Mouse (Mus musculus) forebrain, embryonic 12.5 days (tissue): ENCODE data around the gene C3. TPM values are rescaled to one million over a fixed set of nuclear protein-coding genes. Genes with fewer than 3 reads are reported as not detected.

ENCODE experiments used
- ATAC-seq: fragments of 200-750 bp; cut with Nextera tagmentation; 2 replicates; pipeline ENCODE4 v1.8.0; 2017; ENCODE audit warnings: moderate TSS enrichment; ENCODE audit not compliant: low FRiP score
- H3K27ac ChIP-seq: fragments of 300-500 bp; sonication (generic); 2 replicates; pipeline ENCODE4 v1.5.1; 2016; ENCODE audit warnings: mild to moderate bottlenecking
- H3K27me3 ChIP-seq: fragments of 300-500 bp; sonication (generic); 2 replicates; pipeline ENCODE4 v1.6.1; 2016; ENCODE audit warnings: mild to moderate bottlenecking
- H3K36me3 ChIP-seq: fragments of 300-500 bp; sonication (generic); replicated peaks from 2 replicates; pipeline ENCODE4 v1.6.1; 2016; ENCODE audit warnings: mild to moderate bottlenecking
- H3K4me1 ChIP-seq: fragments of 300-500 bp; sonication (generic); 2 replicates; pipeline ENCODE4 v1.6.1; 2016
- H3K4me2 ChIP-seq: fragments of 300-500 bp; sonication (generic); 2 replicates; pipeline ENCODE4 v1.6.1; 2016; ENCODE audit warnings: mild to moderate bottlenecking, moderate library complexity
- H3K4me3 ChIP-seq: fragments of 300-500 bp; sonication (generic); replicated peaks from 2 replicates; pipeline ENCODE4 v1.5.1; 2016; ENCODE audit warnings: mild to moderate bottlenecking
- H3K9ac ChIP-seq: fragments of 300-500 bp; sonication (generic); 2 replicates; pipeline ENCODE4 v1.6.1; 2016; ENCODE audit warnings: mild to moderate bottlenecking
- H3K9me3 ChIP-seq: fragments of 300-500 bp; sonication (generic); 2 replicates; pipeline ENCODE4 v1.6.1; 2016
- WGBS: fragments of 180-500 bp; shearing (Covaris S2); methylation state at CpG from one replicate; pipeline ENCODE4 v1.1.7; 2016; 5-methylcytosine and 5-hydroxymethylcytosine counted together
- microRNA-seq: library from miRNA; unstranded; fragments of <30 nt; microRNA quantifications from one replicate; pipeline ENCODE4, GENCODE M21; 2017
- polyA plus RNA-seq: library from polyadenylated mRNA; unstranded; fragments of >200 nt; fragmentation: Nextera tagmentation; extraction: Ambion mirVana; gene quantifications from 2 replicates; pipeline ENCODE4 v1.2.1, GENCODE M21; 2016

C3 gene
- polyA plus RNA-seq, 1 experiment from 2014 or later = 0.04 TPM

DNA sequence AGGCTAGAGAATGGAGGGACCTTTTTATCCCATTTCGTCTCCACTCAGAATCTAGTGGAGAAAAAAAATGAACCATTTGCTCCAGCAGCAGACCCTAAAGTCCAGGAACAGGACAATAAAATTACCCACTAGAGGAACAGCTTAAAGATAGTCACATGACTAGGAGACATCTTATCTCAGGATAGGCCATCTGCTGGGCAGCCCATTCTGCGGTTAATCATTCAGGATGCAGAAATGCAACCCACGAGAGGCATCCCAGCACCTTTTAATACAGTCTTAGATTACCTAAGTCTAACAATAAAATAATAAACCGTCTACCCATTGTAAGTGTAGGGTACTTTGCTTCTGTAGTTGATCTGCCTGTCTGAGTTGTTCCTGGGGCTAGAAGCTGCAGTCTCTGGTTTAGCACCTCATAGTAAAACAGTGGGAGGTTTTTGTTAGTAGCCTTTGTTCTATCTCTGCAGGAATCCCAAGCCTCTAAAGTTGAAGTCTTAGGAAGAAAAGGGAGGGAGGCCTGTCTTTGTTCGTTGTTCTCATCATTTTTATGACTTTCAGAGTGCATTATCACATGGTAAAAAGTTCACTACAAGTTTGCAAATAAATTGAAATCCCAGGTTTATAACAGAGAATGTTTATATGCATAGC, 57.2 kb downstream of the C3 start:
- Histone ChIP-seq H3K4me2 (no peak overlapping the region), H3K9me3 (no peaks in the 10 kb centered on the region), H3K4me1 (peaks cover 5% of the 10 kb centered on the region; the same call in 1 of the 2 replicates), H3K9ac (no peak overlapping the region), H3K4me3 (no peak overlapping the region), H3K27ac (no peak overlapping the region), H3K27me3 (0 out of 2 replicates have a peak, but pooled peaks cover 3% of the 10 kb centered on the region), H3K36me3 (no peaks in the 10 kb centered on the region)
- 62% methylated on average over 5 of the region's 5 CpGs for WGBS
- no peak for ATAC-seq

DNA sequence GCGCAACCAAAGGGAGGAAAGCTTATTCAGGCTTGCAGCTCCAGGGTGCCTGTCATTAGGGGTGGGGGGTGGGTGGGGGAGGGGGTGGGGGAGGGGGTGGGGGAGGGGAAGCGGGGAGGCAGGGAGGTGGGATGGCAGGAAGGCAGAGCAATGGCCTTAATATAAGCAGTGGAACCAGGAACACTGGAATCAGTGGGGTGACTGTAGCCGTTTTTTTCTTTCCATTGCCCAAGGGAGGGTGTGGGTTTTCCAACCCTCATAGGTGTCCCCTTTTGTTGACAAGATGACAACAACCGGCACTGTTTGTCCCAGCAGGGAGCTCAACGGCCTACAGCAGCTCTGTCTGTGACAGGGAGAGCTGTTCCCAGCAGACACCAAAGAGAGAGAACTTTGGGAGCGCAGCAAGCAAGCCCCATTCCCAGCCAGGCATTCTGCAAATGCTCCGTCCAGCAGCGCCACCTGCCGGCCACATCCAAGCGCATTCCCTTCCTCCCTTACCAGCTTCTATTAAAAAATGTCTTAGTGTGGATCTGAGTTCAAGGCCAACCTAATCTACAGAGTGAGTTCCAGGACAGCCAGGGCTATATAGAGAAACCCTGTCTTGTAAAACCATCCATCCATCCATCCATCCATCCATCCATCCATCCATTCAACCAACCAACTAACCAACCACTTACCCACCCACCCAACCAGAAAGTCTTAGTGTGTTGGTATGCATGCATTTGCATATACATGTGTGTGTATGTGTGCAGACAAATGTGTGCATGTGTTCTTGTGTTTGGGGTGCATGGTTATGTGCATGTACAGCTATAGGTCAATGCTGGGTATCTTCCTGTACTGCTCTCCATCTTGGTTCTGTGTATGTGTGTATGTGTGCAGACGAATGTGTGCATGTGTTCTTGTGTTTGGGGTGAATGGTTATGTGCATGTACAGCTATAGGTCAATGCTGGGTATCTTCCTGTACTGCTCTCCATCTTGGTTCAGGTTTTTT, 60.8 kb downstream of the C3 start:
- H3K27me3 ChIP-seq = 0 out of 2 replicates have a peak, but pooled peaks cover 3% of the 10 kb centered on the region
- no peak overlapping the region for H3K4me3 ChIP-seq
- no peaks in the 10 kb centered on the region for H3K36me3 ChIP-seq
- H3K4me2 ChIP-seq = peak overlapping the region; percentile 17; the same call in 1 of the 2 replicates
- WGBS = 9% methylated on average over 11 of the region's 11 CpGs
- no peak overlapping the region for H3K27ac ChIP-seq
- no peak overlapping the region for H3K9ac ChIP-seq
- ATAC-seq = peak; percentile 84
- H3K9me3 ChIP-seq = no peaks in the 10 kb centered on the region
- H3K4me1 ChIP-seq = peaks cover 5% of the 10 kb centered on the region; the same call in 1 of the 2 replicates

Small RNAs within 50 kb of the gene (microRNA-seq; reads per million reads assigned to microRNA genes)
- gene Mir6978 = not detected

Other genes with a start within 250 kb of the C3 start
- gene Acer1, start 246.0 kb downstream of the C3 start, polyA plus RNA-seq = not detected in 2 replicates
- gene Clpp, start 237.8 kb downstream of the C3 start, polyA plus RNA-seq = 129 and 141 TPM in 2 replicates
- 30.0 and 34.9 TPM in 2 replicates for gene Alkbh7, start 230.8 kb downstream of the C3 start, polyA plus RNA-seq
- gene Pspn, start 228.1 kb downstream of the C3 start, polyA plus RNA-seq = 0.61 TPM in 1 of 2 replicates, not detected in the other
- 80.9 and 81.8 TPM in 2 replicates for gene Gtf2f1, start 216.8 kb downstream of the C3 start, polyA plus RNA-seq
- 0.45 and 0.64 TPM in 2 replicates for gene Gm17949, start 216.7 kb downstream of the C3 start, polyA plus RNA-seq
- gene Khsrp, start 196.6 kb downstream of the C3 start, polyA plus RNA-seq = 62.8 and 70.7 TPM in 2 replicates
- gene Slc25a41, start 186.5 kb downstream of the C3 start, polyA plus RNA-seq = not detected in 2 replicates
- gene Crb3, start 169.0 kb downstream of the C3 start, polyA plus RNA-seq = 1.3 and 2.5 TPM in 2 replicates
- 20.3 and 21.3 TPM in 2 replicates for gene Slc25a23, start 168.3 kb downstream of the C3 start, polyA plus RNA-seq
- gene Dennd1c, start 149.6 kb downstream of the C3 start, polyA plus RNA-seq = 5.2 and 5.9 TPM in 2 replicates
- gene Tubb4a, start 140.4 kb downstream of the C3 start, polyA plus RNA-seq = 121 and 145 TPM in 2 replicates
- 8.7 and 9.2 TPM in 2 replicates for gene Tnfsf9, start 122.8 kb downstream of the C3 start, polyA plus RNA-seq
- gene Cd70, start 78.4 kb downstream of the C3 start, polyA plus RNA-seq = not detected in 2 replicates
- 0.13 TPM in 1 of 2 replicates, not detected in the other for gene Tnfsf14, start 34.0 kb downstream of the C3 start, polyA plus RNA-seq
- gene Gpr108, start 20.3 kb upstream of the C3 start, polyA plus RNA-seq = 20.1 and 20.9 TPM in 2 replicates
- gene Trip10, start 21.3 kb upstream of the C3 start, polyA plus RNA-seq = 26.2 and 27.1 TPM in 2 replicates
- 1.2 and 1.4 TPM in 2 replicates for gene Vav1, start 51.0 kb upstream of the C3 start, polyA plus RNA-seq
- 2.2 and 2.9 TPM in 2 replicates for gene Adgre1, start 130.6 kb upstream of the C3 start, polyA plus RNA-seq